Mouse (Mus musculus): Measurements from ENCODE around the gene Gbx2.

DNA sequence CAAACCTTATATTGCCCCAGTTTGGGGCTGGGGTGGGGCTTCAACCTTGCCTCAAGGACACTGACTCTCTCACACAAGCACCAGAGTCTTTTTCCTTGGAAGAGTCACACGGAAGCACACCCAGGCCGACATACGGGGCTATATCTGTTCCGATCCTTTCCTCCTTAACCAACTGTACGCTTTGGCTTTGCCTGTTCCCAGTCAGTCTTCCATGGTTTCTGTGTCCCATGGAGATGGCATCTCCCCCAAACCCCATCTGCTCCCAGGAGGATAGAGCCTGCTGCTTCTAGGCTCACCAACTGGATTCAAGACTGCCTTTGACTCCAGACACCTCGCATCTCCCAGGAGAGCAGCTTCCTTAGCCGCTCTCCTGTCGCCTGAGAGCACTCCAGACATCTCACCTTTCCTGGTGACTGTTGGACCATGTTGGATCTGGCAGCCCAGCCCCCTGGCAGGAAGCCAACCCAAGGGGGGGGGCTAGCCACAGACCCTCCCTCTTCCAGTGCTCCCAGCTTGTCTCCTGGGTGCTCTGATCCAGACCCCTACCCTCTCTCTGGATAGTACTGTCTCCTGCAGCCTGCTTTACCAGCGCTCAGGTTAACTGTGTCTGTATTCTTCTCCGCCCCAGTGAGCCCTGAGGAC, 38.2 kb upstream of the Gbx2 start:
- TF ChIP-seq POLR2A (IDR thresholded peaks at IDR 0.05; ENCODE audit: borderline replicate concordance, extremely low read depth, low read depth, low read length) (no peak), CTCF (IDR thresholded peaks at IDR 0.05; ENCODE audit: insufficient read depth, low read length) (no peak)
